Mouse (Mus musculus) intestine, postnatal 0 days (tissue): ENCODE results near the gene Dis3l2. TPM values are rescaled to one million over a fixed set of nuclear protein-coding genes. Genes with fewer than 3 reads are reported as not detected.

Experiments
- ATAC-seq: fragments of 200-750 bp; cut with Nextera tagmentation; 2 replicates; pipeline ENCODE4 v1.8.0; 2017; ENCODE audit warnings: mild to moderate bottlenecking, moderate TSS enrichment, moderate library complexity
- H3K27ac ChIP-seq: fragments of 300-500 bp; sonication (generic); 2 replicates; pipeline ENCODE4 v1.5.1; 2014; ENCODE audit warnings: mild to moderate bottlenecking, low read depth, low read length, moderate library complexity
- H3K27me3 ChIP-seq: fragments of 300-500 bp; sonication (generic); replicated peaks from 2 replicates; pipeline ENCODE4 v1.6.1; 2014; ENCODE audit warnings: low read length, mixed read lengths; ENCODE audit not compliant: control insufficient read depth, insufficient read depth
- H3K36me3 ChIP-seq: fragments of 300-500 bp; sonication (generic); 2 replicates; pipeline ENCODE4 v1.6.1; 2014; ENCODE audit warnings: mild to moderate bottlenecking, moderate library complexity; ENCODE audit not compliant: control insufficient read depth, insufficient read depth
- H3K4me1 ChIP-seq: fragments of 300-500 bp; sonication (generic); replicated peaks from 2 replicates; pipeline ENCODE4 v1.6.1; 2014; ENCODE audit warnings: antibody characterized with exemption, low read length, mixed read lengths; ENCODE audit not compliant: control insufficient read depth, insufficient read depth
- H3K4me2 ChIP-seq: fragments of 300-500 bp; sonication (generic); replicated peaks from 2 replicates; pipeline ENCODE4 v1.6.1; 2014; ENCODE audit warnings: low read depth, mild to moderate bottlenecking, moderate library complexity
- H3K4me3 ChIP-seq: fragments of 300-500 bp; sonication (generic); 2 replicates; pipeline ENCODE4 v1.5.1; 2014; ENCODE audit warnings: low read depth, low read length
- H3K9ac ChIP-seq: fragments of 300-500 bp; sonication (generic); 2 replicates; pipeline ENCODE4 v1.6.1; 2014; ENCODE audit warnings: mild to moderate bottlenecking, low read depth, low read length
- H3K9me3 ChIP-seq: fragments of 300-500 bp; sonication (generic); 2 replicates; pipeline ENCODE4 v1.6.1; 2016; ENCODE audit warnings: mixed run types; ENCODE audit not compliant: control insufficient read depth
- CTCF ChIP-seq: sonication (generic); IDR thresholded peaks from 2 replicates; pipeline ENCODE4 v1.5.1; 2016; ENCODE audit warnings: low read depth, mild to moderate bottlenecking, control low read depth, antibody characterized with exemption, moderate library complexity
- WGBS: fragments of 180-500 bp; shearing (Covaris S2); extraction: QIAGEN DNeasy Blood & Tissue Kit; methylation state at CpG from one replicate; pipeline ENCODE4 v1.1.7; 2014; 5-methylcytosine and 5-hydroxymethylcytosine counted together
- polyA plus RNA-seq: library from polyadenylated mRNA; unstranded; fragments of >200 nt; fragmentation: Nextera tagmentation; extraction: Ambion mirVana; gene quantifications from 2 replicates; pipeline ENCODE4 v1.2.1, GENCODE M21; 2015

The Dis3l2 gene
- polyA plus RNA-seq, 1 experiment from 2014 or later: 11.7 TPM

DNA sequence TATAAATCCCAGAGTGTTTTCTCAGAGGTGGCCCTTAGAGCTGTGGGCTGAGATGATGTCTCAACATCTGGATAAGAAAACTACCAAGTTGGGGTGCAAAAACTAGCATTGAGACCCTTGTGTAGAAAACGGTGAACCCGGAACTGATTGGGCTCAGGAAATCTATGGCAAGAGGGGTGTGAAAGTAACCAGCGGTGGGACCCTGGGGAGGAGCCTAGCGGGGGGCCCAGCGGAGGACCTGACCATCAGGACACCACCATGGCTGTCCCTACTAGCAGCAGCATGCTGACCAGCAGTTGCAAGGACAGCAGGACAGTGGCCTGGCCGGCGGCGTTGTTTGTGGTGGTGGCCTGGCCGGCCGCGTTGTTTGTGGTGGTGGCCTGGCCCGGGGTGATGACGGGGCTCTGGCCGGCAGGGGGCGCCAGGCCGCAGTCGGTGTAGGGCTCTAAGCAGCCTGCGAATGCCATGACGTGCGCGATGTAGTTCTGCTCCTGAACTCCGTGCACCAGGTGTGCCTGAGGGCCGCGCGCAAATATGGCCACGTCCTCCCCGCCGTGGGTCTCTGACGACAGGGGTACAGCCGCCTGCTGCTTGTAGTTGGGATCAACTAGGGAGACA lies 394.9 kb downstream of the Dis3l2 start:
- H3K27ac ChIP-seq: no peak overlapping the region
- ATAC-seq: peak; percentile 44
- no peaks in the 10 kb centered on the region for H3K27me3 ChIP-seq
- no peak overlapping the region for H3K4me3 ChIP-seq
- H3K4me2 ChIP-seq: peak overlapping the region; percentile 61
- no peaks in the 10 kb centered on the region for H3K4me1 ChIP-seq
- peak; percentile 94 for TF ChIP-seq CTCF
- no peak overlapping the region for H3K9ac ChIP-seq
- 21% methylated on average over 30 of the region's 30 CpGs for WGBS
- H3K9me3 ChIP-seq: no peaks in the 10 kb centered on the region
- peaks cover 13% of the 10 kb centered on the region for H3K36me3 ChIP-seq

Other genes with a start within 250 kb of the Dis3l2 start
- gene Ptma, start 177.1 kb upstream of the Dis3l2 start, polyA plus RNA-seq: 1,008 and 1,098 TPM in 2 replicates
- 41.9 and 42.6 TPM in 2 replicates for gene Pde6d, start 121.2 kb upstream of the Dis3l2 start, polyA plus RNA-seq
- 14.2 and 15.7 TPM in 2 replicates for gene Cops7b, start 120.9 kb upstream of the Dis3l2 start, polyA plus RNA-seq
- gene Nppc, start 33.2 kb upstream of the Dis3l2 start, polyA plus RNA-seq: 0.30 and 0.38 TPM in 2 replicates